Mouse (Mus musculus): ENCODE measurements around the gene Amotl1.

GRCm38 (mm10) chr9:14632365-14633163 lies 12.3 kb downstream of the Amotl1 start:
- no peak for TF ChIP-seq CTCF (conservative IDR thresholded peaks at IDR 0.05; ENCODE audit: insufficient read depth, insufficient read length, low read depth, low read length)
- no peak for TF ChIP-seq POLR2A (IDR thresholded peaks at IDR 0.05; ENCODE audit: low read depth, low read length)

Measured in kidney, adult 2 months (tissue).